Mouse (Mus musculus) CH12.LX (cell line): Measurements from ENCODE around the gene Olfr960.

Experiments
- CTCF ChIP-seq, 2 experiments: IDR thresholded peaks in 1 of 2; conservative IDR thresholded peaks in 1 of 2; 2 replicates each; pipeline ENCODE4 v1.5.1; 2011 to 2012; ENCODE audit warnings: low read depth in 2 of 2, low read length in 2 of 2, improper control_type of control experiment in 1 of 2, inconsistent platforms in 1 of 2, mild to moderate bottlenecking in 1 of 2, moderate library complexity in 1 of 2
- NRF1 ChIP-seq: IDR thresholded peaks from 2 replicates; pipeline ENCODE4 v1.6.1; 2014; ENCODE audit warnings: low read depth, mild to moderate bottlenecking, inconsistent platforms, low read length, improper control_type of control experiment, moderate library complexity
- POLR2AphosphoS2 ChIP-seq: IDR thresholded peaks from 2 replicates; pipeline ENCODE4 v1.6.1; 2011; ENCODE audit warnings: low read depth, low read length, improper control_type of control experiment

- TF ChIP-seq CTCF (conservative IDR thresholded peaks at IDR 0.05 in 1 of 2, IDR thresholded peaks at IDR 0.05 in 1 of 2; ENCODE audit: low read depth in 2 of 2, low read length in 2 of 2) (no peak), POLR2AphosphoS2 (no peak), NRF1 (no peak)
Observed at GRCm38 (mm10) chr9:39624711-39625110, 3.5 kb downstream of the Olfr960 start.
